Mouse (Mus musculus): Measurements from ENCODE around the gene Etv6.
"Not testable (repeated sequence)": the region's sequence is repeated elsewhere in the genome, so short reads cannot be mapped to it uniquely, and the experiment has no call there.

Etv6 gene

GRCm38 (mm10) chr6:134035490-134036405 lies at the start of gene Etv6:
TSS of gene Etv6 (plus strand) at chr6:134035700.
- peak; percentile 65 to 81 for DNase-seq (ENCODE audit: low spot score in 2 of 2)

- no peak for DNase-seq (ENCODE audit: low spot score in 2 of 2)
Measured at GRCm38 (mm10) chr6:133986161-133986560, 49.3 kb upstream of the Etv6 start.

- DNase-seq (ENCODE audit: low spot score in 2 of 2), result no peak
Measured at GRCm38 (mm10) chr6:133987068-133987591, 48.4 kb upstream of the Etv6 start.

GRCm38 (mm10) chr6:133988011-133988410 lies 47.5 kb upstream of the Etv6 start:
- no peak for DNase-seq (ENCODE audit: low spot score in 2 of 2)

GRCm38 (mm10) chr6:133997461-133997860 lies 38.0 kb upstream of the Etv6 start:
- no peak for DNase-seq (ENCODE audit: low spot score in 2 of 2)

- DNase-seq (ENCODE audit: low spot score in 2 of 2), result no peak
Measured at GRCm38 (mm10) chr6:133997935-133998334, 37.6 kb upstream of the Etv6 start.

GRCm38 (mm10) chr6:134014488-134015110 lies 20.9 kb upstream of the Etv6 start:
- not testable (repeated sequence) for DNase-seq (ENCODE audit: low spot score in 2 of 2)

- no peak for DNase-seq (ENCODE audit: low spot score in 2 of 2)
Measured at GRCm38 (mm10) chr6:134018807-134019206, 16.7 kb upstream of the Etv6 start.

- no peak for DNase-seq (ENCODE audit: low spot score in 2 of 2)
Measured at GRCm38 (mm10) chr6:134020821-134021220, 14.7 kb upstream of the Etv6 start.

GRCm38 (mm10) chr6:134026264-134026663 lies 9.2 kb upstream of the Etv6 start:
- no peak for DNase-seq (ENCODE audit: low spot score in 2 of 2)

GRCm38 (mm10) chr6:134027022-134027421 lies 8.5 kb upstream of the Etv6 start:
- DNase-seq (ENCODE audit: low spot score in 2 of 2), result no peak

- DNase-seq (ENCODE audit: low spot score in 2 of 2), result no peak
Measured at GRCm38 (mm10) chr6:134032451-134032850, 3.0 kb upstream of the Etv6 start.

GRCm38 (mm10) chr6:134034436-134034835 lies 1.1 kb upstream of the Etv6 start:
- no peak for DNase-seq (ENCODE audit: low spot score in 2 of 2)

- DNase-seq (ENCODE audit: low spot score in 2 of 2), result peak; percentile 46 to 72
Measured at GRCm38 (mm10) chr6:134034904-134035489, 503 bp upstream of the Etv6 start.

- no peak for DNase-seq (ENCODE audit: low spot score in 2 of 2)
Measured at GRCm38 (mm10) chr6:134036491-134036911, 1.0 kb downstream of the Etv6 start.

- no peak for DNase-seq (ENCODE audit: low spot score in 2 of 2)
Measured at GRCm38 (mm10) chr6:134036951-134037431, 1.5 kb downstream of the Etv6 start.

GRCm38 (mm10) chr6:134037960-134038359 lies 2.5 kb downstream of the Etv6 start:
- DNase-seq (ENCODE audit: low spot score in 2 of 2), result no peak

GRCm38 (mm10) chr6:134038881-134039280 lies 3.4 kb downstream of the Etv6 start:
- no peak for DNase-seq (ENCODE audit: low spot score in 2 of 2)

GRCm38 (mm10) chr6:134039351-134039750 lies 3.9 kb downstream of the Etv6 start:
- DNase-seq (ENCODE audit: low spot score in 2 of 2), result no peak

GRCm38 (mm10) chr6:134040312-134040711 lies 4.8 kb downstream of the Etv6 start:
- no peak for DNase-seq (ENCODE audit: low spot score in 2 of 2)

GRCm38 (mm10) chr6:134041286-134041685 lies 5.8 kb downstream of the Etv6 start:
- no peak for DNase-seq (ENCODE audit: low spot score in 2 of 2)

- no peak for DNase-seq (ENCODE audit: low spot score in 2 of 2)
Measured at GRCm38 (mm10) chr6:134041916-134042315, 6.4 kb downstream of the Etv6 start.
